In the genomic region with DNA sequence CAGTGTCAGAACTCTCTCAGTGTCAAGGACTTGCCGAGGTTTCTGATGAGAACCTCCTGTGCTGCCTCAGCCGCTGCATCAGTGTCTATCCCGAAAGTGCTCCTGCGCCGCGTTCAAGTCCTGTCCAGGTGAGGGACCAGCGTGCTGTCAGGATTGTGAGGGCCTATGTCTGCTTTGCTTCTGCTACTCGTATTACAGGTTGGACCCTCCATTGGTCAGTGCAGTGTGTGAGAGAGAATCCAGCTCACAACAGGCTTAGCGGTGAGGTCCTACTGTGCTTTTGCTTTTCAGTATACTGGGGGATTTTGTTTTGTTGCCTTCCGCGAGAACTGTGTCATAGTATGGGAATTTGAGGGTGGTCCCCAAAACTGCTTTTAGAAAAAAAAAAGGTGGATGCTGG, we compare ENCODE assay signal across 21 mouse cellular contexts.
"Had no signal": no experiment of that assay in that cellular context is flagged by ENCODE, and none has a peak within 500 bp of the region (broad histone marks: within the 10 kb centered on the region; RNA-seq: fewer than 3 reads in every experiment).

No protein-coding gene starts in this region.

- DNase-seq: kidney, adult 18-20 months; kidney, adult 9 months; kidney, postnatal 14 days; kidney, postnatal 4 days; liver, postnatal 0 days; lung, postnatal 10 days; lung, postnatal 36 days; right cerebral cortex, adult 18-20 months; right cerebral cortex, postnatal 14 days; right cerebral cortex, postnatal 4 days; thymus, adult 2 months; thymus, postnatal 14 days; thymus, postnatal 4 days had no signal

- H3K36me3 ChIP-seq: intestine, embryonic 15.5 days had no signal

- H3K27ac ChIP-seq: intestine, embryonic 15.5 days; limb, embryonic 12.5 days; limb, embryonic 15.5 days; liver, embryonic 14.5 days; lung, embryonic 15.5 days; stomach, postnatal 0 days had no signal

- H3K27me3 ChIP-seq: intestine, embryonic 15.5 days; limb, embryonic 12.5 days; limb, embryonic 15.5 days; lung, embryonic 15.5 days; megakaryocyte, embryonic 14.5 days had no signal

- H3K4me3 ChIP-seq: intestine, embryonic 15.5 days; limb, embryonic 12.5 days; limb, embryonic 15.5 days; lung, embryonic 15.5 days; megakaryocyte, embryonic 14.5 days had no signal

- H3K4me2 ChIP-seq: intestine, embryonic 15.5 days; limb, embryonic 12.5 days; limb, embryonic 15.5 days; liver, embryonic 11.5 days; lung, embryonic 15.5 days had no signal

- H3K9me3 ChIP-seq: intestine, embryonic 15.5 days; limb, embryonic 12.5 days; limb, embryonic 15.5 days; lung, embryonic 15.5 days; megakaryocyte, embryonic 14.5 days had no signal

- H3K9ac ChIP-seq: intestine, embryonic 15.5 days; limb, embryonic 12.5 days; limb, embryonic 15.5 days; liver, embryonic 14.5 days; liver, postnatal 0 days; lung, embryonic 15.5 days had no signal

- H3K4me1 ChIP-seq: intestine, embryonic 15.5 days; limb, embryonic 15.5 days; lung, embryonic 15.5 days had no signal

- ATAC-seq: intestine, embryonic 15.5 days; liver, postnatal 0 days had no signal
